Mouse (Mus musculus) thymus, postnatal 0 days (tissue): ENCODE measurements around the gene Apobec1. TPM values are rescaled to one million over a fixed set of nuclear protein-coding genes. Genes with fewer than 3 reads are reported as not detected.
"Not testable (repeated sequence)": the region's sequence is repeated elsewhere in the genome, so short reads cannot be mapped to it uniquely, and the experiment has no call there.

Experiments used
- DNase-seq: peaks from one replicate; pipeline ENCODE4 v3.0.0-alpha.2; 2015; ENCODE audit warnings: low spot score
- polyA plus RNA-seq: library from polyadenylated mRNA; unstranded; fragments of >200 nt; fragmentation: Nextera tagmentation; extraction: Ambion mirVana; gene quantifications from 2 replicates; pipeline ENCODE4 v1.2.1, GENCODE M21; 2015

The Apobec1 gene
- polyA plus RNA-seq, 1 experiment from 2014 or later: 12.1 TPM

DNA sequence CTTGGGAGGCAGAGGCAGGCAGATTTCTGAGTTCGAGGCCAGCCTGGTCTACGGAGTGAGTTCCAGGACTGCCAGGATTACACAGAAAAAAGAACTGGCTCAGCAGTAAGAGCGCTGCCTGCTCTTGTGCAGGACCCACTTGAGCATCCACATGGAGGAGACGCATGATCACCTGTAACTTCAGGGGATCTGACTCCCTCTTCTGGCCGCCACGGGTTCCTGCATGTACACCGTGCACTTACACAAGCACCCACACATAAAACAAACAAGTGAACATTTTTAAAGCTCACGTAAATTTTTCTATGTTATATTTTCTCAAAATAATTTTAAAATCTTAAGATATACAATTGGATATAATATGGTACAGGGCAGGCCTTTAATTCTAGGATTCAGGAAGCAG is 3.2 kb upstream of the Apobec1 start:
- peak; percentile 42 for DNase-seq

DNA sequence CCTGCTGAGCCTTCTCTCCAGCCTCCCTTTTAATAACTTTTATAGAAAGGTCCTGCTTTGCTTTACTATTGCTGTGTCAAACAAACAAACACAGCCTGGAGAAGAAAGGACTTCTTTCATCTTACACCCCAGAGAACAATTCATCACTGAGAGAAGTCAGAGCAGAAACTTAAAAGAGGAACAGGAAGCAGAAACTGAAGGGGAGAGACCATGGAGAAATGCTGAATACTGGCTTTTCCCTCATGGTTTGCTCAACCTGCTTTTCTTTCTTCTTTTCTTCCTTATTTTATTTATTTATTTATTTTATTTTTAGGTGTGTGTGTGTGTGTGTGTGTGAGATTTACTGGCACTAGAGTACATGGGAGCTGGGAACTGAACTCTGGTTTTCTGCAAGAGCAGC is 2.0 kb upstream of the Apobec1 start:
- DNase-seq: no peak

DNA sequence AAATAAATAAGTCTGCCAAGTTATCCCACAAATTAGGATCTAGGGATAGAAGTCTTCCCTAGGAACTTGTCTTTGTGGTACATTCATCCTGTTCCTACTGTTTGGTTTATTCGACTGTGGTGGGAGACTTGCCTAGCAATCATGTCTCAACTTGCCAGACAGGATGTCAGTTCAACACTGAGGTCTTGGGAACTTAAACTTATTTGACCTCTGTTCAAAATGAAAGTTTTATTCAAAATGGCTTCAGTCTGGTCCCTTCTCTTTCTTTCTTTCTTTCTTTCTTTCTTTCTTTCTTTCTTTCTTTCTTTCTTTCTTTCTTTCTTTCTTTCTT is 713 bp upstream of the Apobec1 start:
- peak; percentile 41 for DNase-seq

DNA sequence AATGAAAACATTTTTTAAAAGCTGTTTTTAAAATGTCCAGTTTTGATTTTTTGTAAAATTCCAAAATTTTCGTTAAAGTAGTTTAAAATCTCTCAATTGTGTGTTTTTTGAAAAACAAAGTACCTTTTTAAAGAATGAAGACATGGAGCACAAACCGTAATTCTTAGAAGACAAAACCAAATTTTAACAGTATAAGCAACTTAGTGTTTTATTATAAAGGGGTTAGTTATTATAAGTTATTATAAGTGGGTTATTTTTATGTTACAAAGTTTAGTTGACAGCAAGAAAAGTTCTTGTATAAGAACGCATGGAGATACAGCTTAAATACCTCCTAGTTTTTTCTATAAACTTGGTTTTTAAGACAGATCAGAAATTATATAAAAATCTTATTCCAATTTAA is 629 bp downstream of the Apobec1 start:
- DNase-seq: no peak

DNA sequence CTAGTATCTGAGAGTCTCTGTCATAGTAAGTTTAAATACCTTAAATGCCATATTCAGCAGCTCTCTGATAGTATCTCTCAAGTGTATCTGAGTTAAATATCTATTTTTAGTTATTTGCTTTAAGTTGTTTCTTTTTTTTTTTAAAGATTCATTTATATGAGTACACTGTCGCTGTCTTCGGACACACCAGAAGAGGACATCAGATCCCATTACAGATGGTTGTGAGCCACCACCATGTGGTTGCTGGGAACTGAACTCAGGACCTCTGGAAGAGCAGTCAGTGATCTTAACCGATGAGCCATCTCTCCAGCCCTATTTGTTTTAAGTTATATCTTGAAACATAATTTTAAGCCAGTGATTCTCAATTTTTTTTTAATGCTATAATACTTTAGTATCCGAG is 1.2 kb downstream of the Apobec1 start:
- DNase-seq: no peak

DNA sequence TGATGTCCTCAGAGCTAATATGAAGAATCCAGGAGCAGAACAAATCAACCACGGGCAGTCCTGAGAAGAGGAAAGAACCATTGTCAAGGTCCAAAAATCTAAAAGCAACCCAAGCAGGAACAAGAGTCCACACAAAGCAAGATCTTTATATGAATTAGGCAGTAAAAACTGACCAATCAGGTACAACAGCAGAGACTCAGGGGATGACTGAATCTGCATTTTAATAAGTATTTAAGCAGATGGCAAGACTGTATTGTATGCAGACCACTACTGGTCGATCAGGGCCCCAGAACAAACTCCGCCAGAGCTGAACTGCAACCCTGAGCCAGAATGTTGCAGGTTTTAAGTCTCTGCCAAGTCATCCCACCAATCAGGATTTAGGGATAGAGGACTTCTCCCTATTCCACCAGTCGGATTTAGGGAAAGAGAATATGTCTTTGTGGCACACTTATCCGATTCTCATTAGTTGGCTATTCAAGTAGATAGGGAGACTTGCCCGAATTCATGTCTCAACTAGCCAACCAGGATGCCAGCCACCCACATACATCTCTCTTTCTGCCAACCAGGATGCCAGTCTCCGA is 2.1 kb downstream of the Apobec1 start:
- no peak for DNase-seq

DNA sequence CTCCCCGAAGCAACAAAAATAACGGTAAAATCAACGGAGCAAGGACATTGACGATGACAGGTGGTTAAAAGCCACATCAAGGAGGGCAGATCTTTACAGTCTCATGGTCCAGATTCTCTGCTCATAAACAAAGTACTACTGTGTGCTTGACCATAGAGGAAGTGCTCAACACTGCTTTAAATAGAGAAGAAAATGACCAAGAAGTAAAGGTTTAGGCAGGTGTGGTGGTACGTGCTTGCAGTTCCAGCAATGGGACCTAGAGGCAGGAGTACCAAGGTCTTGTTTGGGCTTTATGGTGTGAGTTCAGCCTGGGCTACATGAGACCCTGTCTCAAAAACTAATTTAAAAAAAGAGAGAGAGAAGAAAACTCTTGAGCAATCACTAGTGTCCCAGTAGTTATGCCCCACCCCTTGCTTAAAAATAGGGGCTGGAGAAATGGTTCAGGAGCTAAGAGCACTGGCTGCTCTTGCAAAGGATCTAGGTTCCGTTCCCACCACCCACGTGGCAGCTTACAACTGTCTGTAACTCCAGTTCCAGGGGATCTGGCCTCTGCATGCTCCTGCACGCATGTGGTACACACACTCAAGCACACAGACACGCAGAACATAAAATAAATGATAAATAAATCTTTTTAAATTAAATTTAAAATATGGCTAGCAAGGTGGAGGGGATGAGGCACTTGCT is 3.0 kb downstream of the Apobec1 start:
- no peak for DNase-seq

DNA sequence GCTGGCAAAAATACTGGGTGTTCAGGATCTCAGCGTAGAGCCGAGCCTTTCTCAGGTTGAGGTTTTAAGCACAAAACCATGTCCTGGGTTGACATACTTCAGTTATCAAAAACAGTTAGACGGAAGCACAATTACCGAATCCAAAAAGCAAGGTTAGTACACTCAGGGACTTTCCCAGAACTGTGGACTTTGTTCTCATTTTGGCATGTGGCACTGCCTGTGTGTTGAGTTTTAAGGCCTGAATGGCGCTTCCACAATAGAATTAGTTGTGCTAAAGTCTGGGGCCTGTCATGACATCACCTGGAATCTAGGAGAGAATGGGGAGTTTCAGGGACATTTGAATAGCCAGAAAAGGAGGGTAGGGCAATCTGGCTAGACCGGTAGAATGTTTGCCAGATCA is 3.8 kb downstream of the Apobec1 start:
- no peak for DNase-seq

DNA sequence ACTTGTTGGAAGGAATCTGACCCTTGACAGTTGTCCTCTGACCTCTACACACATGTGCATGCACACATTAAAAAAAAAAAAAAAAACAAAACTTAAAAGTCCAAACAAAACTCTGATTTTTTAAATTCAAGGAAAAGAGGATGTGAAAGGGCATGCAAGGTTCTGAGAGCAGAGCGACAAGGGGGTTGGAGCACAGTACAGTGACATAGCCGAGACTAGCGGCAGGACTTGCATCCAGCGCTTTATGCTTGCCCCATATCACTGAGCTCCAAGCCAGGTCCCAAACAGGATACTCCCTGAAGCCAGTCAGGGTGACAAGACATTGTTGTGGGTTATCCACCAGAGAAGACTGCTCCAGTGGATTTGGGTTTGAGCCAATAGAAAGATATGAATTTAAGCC is 4.2 kb downstream of the Apobec1 start:
- no peak for DNase-seq

DNA sequence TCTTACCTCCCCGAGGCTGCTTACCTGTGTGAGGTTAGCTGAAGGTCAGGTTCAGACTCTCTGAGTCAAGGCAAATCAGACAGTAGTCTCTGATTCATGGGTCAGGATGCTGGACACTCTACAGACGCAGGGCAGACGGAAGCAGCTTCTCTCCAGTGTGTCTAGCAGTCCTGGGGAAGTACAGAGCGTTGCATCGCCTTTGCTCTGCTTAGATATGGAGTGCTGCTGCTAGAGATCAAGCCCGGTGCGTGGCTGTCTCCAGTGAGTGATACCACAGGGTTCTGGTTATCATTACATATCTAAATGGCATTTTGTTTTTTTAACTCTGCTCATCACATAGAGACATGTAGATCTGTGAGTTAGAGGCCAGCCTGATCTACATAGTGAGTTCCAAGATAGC is 5.6 kb downstream of the Apobec1 start:
- DNase-seq: no peak

DNA sequence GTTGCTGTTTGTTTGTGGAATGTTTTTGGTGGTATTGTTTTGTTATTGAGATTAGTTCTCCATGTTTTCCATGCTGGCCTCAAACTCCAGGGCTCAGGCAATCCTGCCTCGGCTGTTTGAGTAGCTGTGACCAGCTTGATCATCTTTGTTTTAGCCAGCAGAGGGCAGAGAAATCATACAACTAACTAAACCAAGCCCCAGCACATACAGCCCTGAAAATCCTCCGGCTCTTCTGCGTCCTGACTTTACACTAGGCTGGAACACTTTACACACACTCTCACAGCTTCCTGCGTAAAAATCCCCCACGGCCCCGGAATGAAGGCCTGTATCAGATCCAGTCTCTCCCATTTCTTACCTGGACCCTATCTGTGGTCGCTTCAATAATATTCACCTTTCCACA is 6.6 kb downstream of the Apobec1 start:
- DNase-seq: no peak

DNA sequence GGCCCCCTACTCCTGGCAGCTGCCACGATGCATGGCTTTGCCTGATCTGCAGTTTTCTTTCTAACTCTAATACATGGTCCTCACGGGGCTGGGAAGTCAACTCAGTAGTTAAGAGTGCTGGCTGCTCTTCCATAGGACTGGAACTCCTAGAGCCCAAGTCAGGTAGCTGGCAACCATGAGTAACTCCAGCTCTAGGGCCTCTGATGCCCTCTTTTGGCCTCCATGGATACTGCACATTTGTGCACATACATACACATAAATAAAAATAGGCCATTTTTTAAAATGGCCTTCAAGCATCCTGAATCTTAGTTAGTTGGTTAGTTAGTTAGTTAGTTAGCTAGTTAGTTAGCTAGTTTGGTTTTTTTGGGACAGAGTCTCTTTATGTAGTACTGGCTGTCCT is 9.3 kb downstream of the Apobec1 start:
- DNase-seq: no peak

DNA sequence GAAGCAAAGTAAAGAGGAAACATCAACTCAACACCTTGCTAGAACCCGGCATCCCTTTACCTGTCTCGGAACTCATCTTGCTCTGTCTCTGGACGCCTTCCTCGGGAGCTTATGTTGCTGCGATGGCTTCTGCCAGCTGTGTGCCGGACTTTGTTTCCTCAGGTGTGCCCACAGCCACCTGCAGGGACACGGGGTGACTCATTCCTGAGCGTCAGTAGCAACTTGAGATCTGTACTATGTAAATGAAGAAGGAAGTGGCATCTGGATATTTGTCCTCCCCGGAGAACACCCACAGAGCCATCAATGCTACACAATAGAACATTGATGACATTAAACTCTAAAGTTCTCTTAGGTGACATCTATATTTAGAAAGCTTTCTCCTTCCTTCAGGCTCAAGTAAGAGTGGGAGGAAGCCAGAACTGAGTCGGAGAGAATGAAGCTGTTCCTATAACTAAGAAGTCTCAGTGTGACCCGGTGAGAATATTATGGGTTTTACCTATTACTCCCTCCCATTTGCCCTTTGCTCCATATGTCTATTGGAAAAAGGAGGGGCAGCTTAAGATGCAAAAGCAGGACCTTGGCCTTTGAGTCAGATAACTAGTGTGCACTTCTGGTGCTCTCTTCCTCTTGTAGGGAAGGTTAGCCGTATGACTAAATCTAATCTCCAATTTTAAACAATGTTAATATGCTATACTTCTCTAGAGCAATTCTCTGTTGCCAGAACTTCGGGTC is 11.1 kb downstream of the Apobec1 start:
- DNase-seq: no peak

DNA sequence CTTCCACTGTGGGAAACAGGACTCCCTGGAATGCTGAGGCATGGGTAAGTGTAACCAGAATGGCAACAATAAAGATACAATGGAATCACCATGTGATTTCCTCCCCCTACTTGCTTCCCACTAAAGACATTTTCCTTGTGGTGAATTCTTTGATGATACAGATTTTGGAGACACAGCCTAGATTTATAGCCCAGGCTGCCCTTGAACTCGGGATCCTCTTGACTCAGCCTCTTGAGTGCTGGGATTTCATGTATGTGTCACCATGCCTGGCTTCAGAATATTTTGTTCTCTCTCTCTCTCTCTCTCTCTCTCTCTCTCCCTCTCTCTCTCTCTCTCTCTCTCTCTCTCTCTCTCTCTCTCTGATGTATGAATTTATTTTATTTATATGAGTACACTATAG is 23.2 kb downstream of the Apobec1 start:
- DNase-seq: no peak

DNA sequence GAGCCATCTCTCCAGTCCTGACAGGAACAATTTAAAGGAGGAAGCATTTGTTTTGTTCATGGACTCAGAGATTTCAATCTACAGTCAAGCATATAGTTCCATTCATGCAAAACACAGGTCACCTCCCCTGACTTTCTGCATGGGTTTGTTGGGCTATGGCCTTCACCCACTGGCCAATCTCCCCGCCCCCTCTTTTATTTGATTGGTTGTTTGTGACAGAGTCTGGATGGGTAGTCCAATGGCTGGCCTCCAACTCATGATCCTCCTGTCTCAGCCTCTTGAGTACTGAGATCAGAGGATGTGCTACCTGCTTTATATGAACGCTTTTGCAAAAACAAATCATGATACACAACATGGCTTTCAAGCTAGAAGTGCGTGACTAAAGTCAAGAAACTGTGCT is 25.2 kb downstream of the Apobec1 start:
- DNase-seq: no peak

DNA sequence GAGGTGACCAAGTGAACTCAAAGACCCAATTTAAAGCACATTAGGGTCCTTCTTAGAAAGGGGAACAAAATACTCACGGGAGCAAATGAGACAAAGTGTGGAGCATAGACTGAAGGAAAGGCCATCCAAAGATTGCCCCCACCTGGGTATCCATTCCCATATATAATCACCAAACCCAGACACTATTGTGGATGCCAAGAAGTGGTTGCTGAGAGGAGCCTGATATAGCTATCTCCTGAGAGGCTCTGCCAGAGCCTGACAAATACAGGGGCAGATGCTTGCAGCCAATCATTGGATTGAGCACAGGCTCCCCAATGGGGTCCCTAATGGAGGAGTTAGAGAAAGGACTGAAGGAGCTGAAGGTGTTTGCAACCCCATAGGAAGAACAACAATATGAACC is 27.2 kb downstream of the Apobec1 start:
- not testable (repeated sequence) for DNase-seq

DNA sequence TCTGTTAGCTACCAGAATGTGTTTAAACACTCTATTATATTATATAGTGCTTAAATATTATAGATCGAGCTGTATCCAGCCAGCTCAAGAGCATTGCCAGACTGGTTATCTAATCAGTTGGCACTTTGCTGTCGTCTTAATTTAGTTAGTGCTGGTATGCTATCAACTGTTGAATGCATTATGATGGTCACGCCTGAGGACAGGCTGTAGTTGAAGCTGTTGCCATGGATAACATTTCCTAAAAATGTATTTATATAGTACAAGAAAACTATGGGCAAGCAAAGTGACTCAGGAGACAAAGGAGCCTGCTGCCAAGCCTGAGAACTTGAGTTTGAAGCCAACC is 30.7 kb downstream of the Apobec1 start:
- no peak for DNase-seq

DNA sequence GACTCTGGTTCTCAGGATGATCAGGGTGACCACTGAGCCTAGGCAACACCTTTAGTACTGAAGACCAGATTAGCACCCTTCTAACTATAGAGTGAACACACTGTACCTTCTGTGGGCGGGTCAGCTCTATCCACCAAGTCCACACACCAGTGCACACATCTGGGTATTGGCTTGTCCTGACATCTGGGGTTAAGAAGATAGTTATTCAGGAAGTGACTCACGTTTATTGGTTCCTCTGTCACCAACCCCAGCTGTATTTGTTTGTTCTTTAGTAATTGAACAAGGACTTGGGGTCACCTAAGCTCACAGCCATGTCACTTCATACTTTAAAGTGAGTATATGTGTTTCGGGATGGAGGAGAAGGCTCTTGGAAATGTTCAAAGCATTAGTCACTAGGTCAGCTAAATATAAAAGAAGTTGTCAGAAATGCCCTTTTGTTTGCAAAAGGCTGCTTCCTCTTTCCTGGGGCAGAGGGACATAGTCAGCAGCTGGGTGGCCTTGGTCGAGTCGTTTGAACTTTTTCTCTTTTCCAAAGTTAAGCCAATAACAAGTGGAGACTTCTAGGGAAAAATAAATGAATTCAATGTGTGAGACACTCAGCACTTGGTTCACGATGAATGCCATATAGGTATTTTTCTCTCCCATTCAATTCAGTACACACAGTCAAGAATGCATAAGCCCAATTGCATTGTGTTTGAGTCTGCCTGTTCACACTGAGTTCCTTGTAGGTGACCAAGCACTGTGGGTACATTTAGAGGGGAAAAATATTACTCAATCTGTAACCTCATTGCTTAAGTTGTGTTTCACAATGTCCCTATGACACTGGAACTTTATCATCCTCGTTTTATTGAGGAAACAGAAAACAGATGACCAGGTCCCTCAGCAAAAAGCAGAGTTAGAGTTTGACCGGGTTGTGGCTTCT is 31.3 kb downstream of the Apobec1 start:
- DNase-seq: no peak

DNA sequence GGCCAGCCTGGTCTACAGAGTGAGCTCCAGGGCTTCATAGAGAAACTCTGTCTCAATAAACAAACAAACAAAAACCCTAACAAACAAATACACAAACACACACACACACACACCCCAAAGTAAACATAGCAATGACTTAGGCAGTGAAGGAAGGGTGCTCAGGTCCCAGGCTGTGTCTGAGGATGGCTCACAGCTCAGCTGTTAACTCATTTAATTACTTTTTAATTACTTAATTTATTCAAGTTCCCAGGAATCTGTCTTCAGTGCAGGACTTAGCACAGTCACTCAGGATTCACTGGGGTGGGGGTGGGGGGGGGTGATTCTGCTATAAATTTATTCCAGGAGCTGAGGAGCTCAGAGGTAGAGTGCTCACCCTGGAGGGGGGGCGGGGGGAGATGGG is 32.5 kb downstream of the Apobec1 start:
- no peak for DNase-seq

DNA sequence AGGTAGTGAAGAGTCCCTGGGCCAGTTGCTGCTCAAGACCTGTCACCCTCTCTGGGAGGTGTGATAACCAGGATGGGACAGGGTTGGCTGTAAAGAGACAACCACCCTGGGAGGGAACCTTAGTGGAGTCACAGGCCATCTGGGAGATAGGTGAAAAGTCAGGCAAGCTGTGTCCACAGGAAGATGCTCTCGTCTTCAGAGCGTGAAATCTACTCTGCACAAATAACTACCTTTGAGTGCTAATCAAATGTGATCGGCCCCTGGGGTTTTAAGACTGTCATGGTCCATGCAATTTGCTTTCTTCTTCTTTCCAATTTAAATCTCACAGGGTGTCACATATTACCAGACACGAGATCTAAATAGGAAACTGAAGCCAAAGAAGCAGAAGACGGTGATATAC is 33.1 kb downstream of the Apobec1 start:
- DNase-seq: no peak

DNA sequence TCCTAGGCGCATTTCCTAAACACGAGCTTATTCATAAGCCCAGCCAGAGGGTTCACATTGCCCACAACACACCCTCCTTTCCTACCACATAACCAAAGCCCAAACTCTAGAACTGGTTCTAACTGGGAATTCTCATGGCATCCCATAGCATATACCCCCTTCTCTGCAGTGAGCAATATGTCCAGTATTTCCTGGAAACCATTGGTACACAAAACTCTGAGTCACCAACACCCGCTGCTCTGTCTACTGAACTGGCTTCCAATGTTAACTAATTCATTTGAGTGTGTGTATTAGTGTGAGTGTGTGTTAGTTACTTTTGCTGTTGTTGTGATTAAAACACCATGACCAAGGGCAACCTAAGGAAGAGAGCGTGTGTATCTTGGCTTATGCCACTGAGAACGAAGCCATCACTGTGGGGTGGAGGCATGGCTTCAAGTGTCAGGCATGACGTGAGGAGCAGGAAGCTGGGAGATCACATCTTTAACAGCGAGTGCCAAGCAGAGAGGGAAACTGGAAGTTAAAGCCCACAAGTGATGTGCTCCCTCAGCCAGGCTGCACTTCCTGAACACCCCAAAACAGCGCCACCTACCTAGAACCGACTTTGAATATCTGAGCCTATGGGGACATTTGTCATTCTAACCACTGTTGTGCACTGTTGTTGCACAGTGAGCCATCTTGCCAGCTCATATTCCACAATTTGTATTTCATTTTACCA is 37.0 kb downstream of the Apobec1 start:
- no peak for DNase-seq
